Mouse (Mus musculus) activated CD4-positive, CD25-positive, alpha-beta regulatory T cell, adult 4 months (primary cell): ENCODE measurements around the gene Psmd5. TPM values are rescaled to one million over a fixed set of nuclear protein-coding genes. Genes with fewer than 3 reads are reported as not detected.
"Not testable (repeated sequence)": the region's sequence is repeated elsewhere in the genome, so short reads cannot be mapped to it uniquely, and the experiment has no call there.

Experiments
- ATAC-seq: one replicate; pipeline ENCODE4 v1.8.0; 2017
- polyA plus RNA-seq, 2 experiments: library from polyadenylated mRNA; unstranded; fragments of 100-300 nt; shearing (Covaris generic); gene quantifications; one replicate each; pipeline ENCODE4 v1.2.1; 2017

Psmd5 gene
- polyA plus RNA-seq, 2 experiments from 2014 or later = 61.0 to 74.1 TPM

DNA sequence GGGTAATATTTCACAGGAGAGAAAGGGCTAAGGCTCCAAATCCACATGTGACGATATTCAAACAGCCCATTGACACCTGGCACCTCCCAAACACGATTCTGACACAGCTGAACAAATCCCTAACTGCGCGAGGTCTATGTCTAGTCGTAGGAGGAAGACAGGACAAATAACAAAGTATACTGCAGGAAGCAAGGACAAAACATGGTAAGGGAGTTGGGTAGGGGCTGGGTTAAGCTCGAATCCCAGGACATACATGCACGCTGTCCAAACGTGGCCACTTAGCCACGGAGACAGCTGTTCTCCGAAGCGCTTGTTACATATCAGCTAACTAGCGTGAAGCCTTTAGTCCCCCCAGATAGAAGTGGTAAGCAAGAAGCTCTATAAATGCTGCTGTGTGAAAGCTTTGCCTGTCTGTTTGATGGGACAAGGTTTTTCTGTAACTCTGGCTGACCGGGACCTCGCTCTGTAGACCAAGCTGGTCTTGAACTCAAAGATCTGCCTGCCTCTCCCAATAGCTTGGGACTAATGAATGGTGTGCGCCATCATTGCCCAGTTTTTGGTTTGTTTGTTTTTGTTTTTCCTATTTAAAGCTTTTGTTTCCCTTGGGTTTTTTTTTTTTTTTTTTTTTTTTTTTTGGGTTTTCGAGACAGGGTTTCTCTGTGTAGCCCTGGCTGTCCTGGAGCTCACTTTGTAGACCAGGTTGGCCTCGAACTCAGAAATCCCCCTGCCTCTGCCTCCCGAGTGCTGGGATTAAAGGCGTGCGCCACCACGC is 48.1 kb downstream of the Psmd5 start:
- peak; percentile 24 for ATAC-seq

DNA sequence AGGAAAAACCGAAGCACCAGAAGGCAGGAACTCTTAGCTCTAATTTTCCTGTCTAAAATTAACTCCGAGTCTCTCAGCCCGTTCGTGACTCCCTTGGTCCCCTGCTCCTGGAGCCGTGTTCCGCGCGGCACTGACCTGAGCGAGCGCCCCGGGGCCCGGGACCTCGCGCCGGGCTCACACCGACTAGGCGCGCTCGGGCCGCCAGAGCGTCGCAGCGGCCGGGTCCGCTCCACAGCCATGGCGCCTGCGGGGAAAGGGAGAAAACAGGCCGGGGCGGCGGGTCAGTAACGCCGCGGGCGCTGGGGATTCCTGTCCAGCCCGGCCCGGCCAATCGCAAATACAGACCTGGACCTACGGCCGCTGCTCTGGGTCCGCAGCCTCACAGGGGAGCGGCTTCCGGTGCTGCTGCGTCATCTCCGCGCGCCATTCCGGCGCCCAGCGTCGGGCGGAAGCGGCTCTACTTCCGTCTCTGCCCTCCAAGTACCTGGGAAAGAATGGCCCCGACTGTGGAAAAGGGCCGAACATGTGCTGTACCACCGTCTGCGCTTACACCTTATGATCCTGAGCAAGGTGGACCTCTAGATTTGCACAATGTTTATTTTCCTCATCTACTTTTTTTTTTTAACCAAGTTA is 48.8 kb downstream of the Psmd5 start, which contains the start of gene Fbxw2:
TSS of gene Fbxw2 (minus strand) at position 485 of the 633 bp plus-strand sequence.
- peak; percentile 90 for ATAC-seq

DNA sequence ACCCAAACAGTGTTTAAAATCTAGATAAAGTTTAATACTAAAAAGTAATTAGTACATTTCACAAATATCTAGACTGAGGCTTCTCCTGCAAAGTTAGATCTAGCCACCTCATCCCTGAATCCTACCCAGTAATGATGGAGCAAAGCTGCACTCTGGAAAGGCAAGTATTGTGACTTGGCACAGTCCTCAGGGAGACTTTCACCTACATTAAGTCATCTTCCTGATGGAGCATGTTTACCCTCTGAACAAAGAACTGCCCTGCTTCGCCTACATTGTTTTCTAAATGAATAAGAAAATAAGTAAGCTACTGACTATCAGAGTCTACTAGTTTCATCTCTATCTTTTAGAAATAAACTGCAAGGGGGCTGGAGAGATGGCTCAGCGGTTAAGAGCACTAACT is 56.3 kb downstream of the Psmd5 start:
- no peak for ATAC-seq

DNA sequence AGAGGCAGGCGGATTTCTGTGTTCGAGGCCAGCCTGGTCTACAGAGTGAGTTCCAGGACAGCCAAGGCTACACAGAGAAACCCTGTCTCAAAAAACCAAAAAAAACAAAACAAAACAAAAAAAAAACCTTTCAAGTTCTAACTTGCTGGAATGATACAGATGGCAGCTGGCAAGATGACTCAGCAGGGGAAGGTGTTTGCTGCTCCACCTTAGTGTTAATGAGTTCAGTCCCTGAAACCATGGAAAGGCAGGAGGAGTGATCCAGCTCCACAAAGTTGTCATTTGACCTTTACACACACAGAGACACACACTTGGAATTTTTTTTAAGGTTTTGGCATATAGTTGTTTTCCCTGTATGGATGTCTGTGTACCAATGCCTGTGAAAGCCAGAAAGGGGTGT is 58.9 kb downstream of the Psmd5 start:
- not testable (repeated sequence) for ATAC-seq

DNA sequence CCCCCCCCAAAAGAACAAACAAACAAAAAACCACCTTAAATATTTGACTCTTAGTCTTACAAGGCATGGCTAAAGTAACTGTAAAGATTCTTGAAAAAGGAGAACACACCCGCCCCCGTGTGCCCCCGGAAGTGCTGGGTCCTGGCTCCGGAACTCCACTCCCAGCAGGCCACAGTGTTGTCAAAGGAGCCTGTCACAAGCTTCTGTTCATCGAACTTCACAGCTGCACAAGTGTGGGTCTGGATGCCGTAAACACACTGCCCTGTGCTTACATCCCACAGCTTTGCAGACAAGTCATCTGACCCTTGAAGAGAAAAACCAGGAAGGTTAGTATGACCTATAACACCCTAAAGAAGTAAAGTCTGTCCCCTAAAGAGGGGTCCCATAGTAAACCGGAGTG is 62.1 kb downstream of the Psmd5 start:
- no peak for ATAC-seq

DNA sequence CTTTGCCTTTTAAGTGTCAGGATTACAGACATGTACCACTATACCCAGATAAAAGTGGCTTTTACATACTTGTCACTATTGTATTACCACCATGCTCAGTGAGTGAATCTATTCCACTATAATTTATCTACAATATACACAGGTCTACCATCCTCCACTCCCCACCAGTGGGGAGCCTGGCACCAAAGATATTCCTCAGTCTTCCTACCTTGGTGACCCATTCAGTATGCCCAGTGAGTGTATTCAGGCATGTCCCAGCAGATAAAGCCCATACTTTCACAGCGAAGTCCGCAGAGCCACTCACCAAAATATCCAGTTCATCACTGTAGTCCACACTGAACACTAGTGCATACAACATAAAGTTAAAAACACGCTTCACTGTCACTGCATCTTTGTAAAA is 64.0 kb downstream of the Psmd5 start:
- no peak for ATAC-seq

- no peak for ATAC-seq
Measured at GRCm38 (mm10) chr2:34809568-34809967, 65.2 kb downstream of the Psmd5 start.

- no peak for ATAC-seq
Measured at GRCm38 (mm10) chr2:34808057-34808456, 66.7 kb downstream of the Psmd5 start.

DNA sequence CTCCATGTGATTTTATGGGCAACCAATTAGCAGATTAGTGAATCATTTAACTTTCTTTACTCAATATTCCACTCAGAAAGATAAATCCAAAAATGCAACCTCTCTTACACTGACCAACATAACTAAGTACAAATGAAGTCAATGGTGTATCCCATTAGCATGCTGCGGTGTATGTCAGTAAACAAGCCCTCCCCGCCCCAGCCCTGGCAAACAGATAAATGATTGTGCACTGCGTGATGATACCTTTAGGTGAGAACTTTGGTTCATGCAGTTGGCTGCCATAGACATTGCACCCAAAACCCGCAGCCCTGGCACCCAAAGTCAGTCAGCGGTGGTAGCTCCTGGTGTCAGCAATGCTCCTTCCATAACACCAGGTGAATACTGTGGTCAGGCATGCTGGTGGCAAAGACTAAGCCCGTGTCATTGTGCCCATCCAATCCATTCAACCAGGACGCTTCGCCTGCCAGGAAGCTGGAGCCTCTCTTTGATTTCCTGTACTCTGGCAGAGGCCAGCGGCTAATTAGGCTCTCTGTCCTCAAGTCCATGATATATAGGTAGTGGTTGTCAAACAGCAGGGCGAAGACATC is 69.3 kb downstream of the Psmd5 start:
- ATAC-seq = no peak

- no peak for ATAC-seq
Measured at GRCm38 (mm10) chr2:34804815-34805214, 70.0 kb downstream of the Psmd5 start.

GRCm38 (mm10) chr2:34804172-34804571 is 70.6 kb downstream of the Psmd5 start:
- no peak for ATAC-seq

GRCm38 (mm10) chr2:34803746-34804145 is 71.0 kb downstream of the Psmd5 start:
- ATAC-seq = no peak

DNA sequence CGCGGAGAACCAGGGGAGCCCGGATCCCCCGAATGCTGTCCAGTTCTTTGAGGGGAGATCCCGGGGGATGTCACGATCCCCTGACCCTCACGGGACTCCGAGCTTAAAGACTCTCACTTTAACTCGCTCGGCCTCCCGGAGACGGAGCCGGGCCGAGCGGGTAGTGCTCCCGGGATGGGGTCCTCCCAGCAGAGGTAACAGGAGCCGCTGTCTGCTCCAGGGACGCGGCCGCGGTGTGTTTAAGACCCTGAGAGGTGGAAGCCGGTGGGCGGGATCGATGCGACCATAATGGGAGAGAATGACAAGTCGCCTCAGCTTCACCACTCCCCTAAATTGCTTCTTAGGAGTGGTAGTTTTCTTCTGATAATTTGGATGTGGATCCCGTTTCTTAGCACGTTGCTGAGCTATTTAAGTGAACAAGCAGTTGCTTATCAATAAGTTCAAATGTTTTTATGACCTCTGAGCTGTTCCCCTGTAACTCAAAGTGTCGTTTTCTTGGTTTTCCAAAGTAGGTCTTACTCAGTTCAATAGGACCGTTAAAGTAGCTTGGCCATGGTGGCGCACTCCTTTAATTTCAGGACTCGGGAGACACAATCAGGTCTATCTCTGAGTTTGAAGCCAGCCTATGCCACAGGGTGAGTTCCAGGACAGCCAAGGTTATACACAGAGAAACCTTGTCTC is 72.1 kb downstream of the Psmd5 start:
- peak; percentile 4 for ATAC-seq

DNA sequence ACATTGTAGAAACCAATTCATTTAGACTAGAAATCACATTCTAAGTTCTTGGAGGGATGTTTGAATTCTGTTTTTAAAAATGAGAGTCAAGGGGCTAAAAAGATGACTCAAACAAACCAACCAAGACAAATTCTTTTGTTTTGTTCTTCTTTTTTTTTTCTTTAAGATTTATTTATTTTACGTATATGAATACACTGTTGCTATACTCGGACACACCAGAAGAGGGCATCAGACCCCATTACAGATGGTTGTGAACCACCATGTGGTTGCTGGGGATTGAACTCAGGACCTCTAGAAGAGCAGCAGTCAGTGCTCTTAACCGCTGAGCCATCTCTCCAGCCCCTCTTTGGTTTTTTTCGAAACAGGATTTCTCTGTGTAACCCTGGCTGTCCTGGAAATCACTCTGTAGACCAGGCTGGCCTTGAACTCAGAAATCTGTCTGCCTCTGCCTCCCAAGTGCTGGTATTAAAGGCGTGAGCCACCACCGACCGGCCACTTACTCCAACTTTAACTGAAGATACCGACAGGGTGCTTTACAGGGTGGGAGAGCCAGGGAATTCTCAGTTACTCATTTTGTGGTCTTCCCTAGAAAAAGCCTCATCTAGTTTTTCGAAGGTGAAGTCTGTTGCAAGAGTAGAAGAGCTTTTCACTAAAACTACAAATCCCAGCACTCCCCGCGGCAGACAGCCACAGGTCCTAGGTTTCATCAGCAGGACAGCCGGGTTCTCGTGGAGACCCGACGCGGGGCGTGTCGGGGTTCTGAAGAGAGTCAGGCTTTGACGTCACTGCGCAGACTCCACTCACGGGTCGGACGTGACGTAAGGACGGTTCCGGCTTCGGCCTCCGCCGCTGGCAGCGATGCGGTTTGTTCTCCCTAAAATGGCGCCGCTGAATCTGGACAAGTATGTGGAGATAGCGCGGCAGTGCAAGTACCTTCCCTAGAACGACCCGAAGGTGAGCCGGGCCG is 73.0 kb downstream of the Psmd5 start:
- ATAC-seq = peak; percentile 92

GRCm38 (mm10) chr2:34800371-34800770 is 74.4 kb downstream of the Psmd5 start:
- no peak for ATAC-seq

Other genes starting within 250 kb of the Psmd5 start
- gene Gapvd1, start 119.7 kb downstream of the Psmd5 start, polyA plus RNA-seq = 10 to 100 TPM; 49.3 to 50.9 TPM
- 100 to 1,000 TPM; 510 to 612 TPM for gene Hspa5, start 103.0 kb downstream of the Psmd5 start, polyA plus RNA-seq
- gene Rabepk, start 75.1 kb downstream of the Psmd5 start, polyA plus RNA-seq = 10 to 100 TPM; 48.7 to 64.7 TPM
- gene Fbxw2, start 48.7 kb downstream of the Psmd5 start, polyA plus RNA-seq = 10 to 100 TPM; 69.1 to 87.0 TPM
- gene Gm34653, start 42.0 kb downstream of the Psmd5 start, polyA plus RNA-seq = not detected
- gene Cutal, start 572 bp downstream of the Psmd5 start, polyA plus RNA-seq = not detected
- 1 to 10 TPM; 1.2 to 1.8 TPM for gene Phf19, start 39.1 kb upstream of the Psmd5 start, polyA plus RNA-seq
- 100 to 1,000 TPM; 213 to 237 TPM for gene Traf1, start 86.8 kb upstream of the Psmd5 start, polyA plus RNA-seq
- gene Hc, start 186.5 kb upstream of the Psmd5 start, polyA plus RNA-seq = under 1 TPM; 0.09 to 0.17 TPM
- gene AI182371, start 226.6 kb upstream of the Psmd5 start, polyA plus RNA-seq = under 1 TPM in 1 of 2 experiments, not detected in 1; 0.78 TPM
- gene Cntrl, start 234.5 kb upstream of the Psmd5 start, polyA plus RNA-seq = 100 to 1,000 TPM; 139 to 153 TPM